Mouse (Mus musculus) lung, adult 2 months (tissue): ENCODE measurements around the gene Trpv5. TPM values are rescaled to one million over a fixed set of nuclear protein-coding genes. Genes with fewer than 3 reads are reported as not detected.

ENCODE experiments used
- DNase-seq: peaks from one replicate; pipeline ENCODE4 v3.0.0; 2022
- H3K4me1 ChIP-seq: fragments of 200-500 bp; 2 replicates; pipeline ENCODE4 v1.6.1; 2011; ENCODE audit warnings: low read length; ENCODE audit not compliant: control insufficient read depth, insufficient read depth
- H3K4me3 ChIP-seq: fragments of 200-500 bp; replicated peaks from 2 replicates; pipeline ENCODE3; 2011; ENCODE audit warnings: low read depth, mild to moderate bottlenecking, control low read depth, low read length; ENCODE audit errors: extremely low read depth
- CTCF ChIP-seq: fragments of 200-500 bp; IDR thresholded peaks from 2 replicates; pipeline ENCODE4 v1.5.1; 2011; ENCODE audit warnings: mild to moderate bottlenecking, low read length, control low read depth; ENCODE audit not compliant: insufficient read depth
- POLR2A ChIP-seq: fragments of 200-500 bp; IDR thresholded peaks from 2 replicates; pipeline ENCODE4 v1.6.1; 2011; ENCODE audit warnings: low read depth, mild to moderate bottlenecking, control low read depth, low read length, borderline replicate concordance; ENCODE audit errors: extremely low read depth
- WGBS: fragments of 180-500 bp; shearing (Covaris S2); methylation state at CpG from one replicate; pipeline ENCODE4 v1.1.7; 2018; 5-methylcytosine and 5-hydroxymethylcytosine counted together
- polyA plus RNA-seq: library from polyadenylated mRNA; depleted of rRNA; stranded (reverse); fragments of >200 nt; gene quantifications from 2 replicates; pipeline ENCODE4 v1.2.3, GENCODE M21; 2012; rRNA removed

The Trpv5 gene
- polyA plus RNA-seq: not detected in 2 replicates

DNA sequence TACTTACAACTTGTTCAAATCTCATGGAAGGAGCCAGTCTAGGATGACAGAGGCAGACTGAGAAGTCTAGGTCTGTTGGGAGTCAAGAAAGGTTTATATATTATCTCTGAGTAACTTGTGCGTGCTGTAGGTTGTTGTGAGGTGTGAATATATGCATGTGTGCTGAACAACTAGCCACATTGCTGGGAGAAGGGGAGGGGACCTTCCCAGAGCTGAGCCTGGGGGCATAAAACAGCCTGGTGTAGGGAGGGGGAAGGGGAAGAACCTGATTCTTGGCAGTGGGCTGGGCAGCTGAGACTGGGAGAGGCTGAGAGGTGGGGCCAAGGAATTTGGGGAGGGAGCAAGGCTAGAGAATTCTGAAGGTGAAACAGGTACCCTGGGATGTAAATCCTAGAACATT is at the start of gene Trpv5:
Gene Trpv5 (minus strand): TSS at position 101 of the 400 bp plus-strand sequence.
- Histone ChIP-seq H3K4me1 (no peaks in the 10 kb centered on the region), H3K4me3 (no peak within 1 kb of the TSS)
- DNase-seq: no peak
- 50% methylated on average over 1 of the region's 1 CpGs for WGBS
- TF ChIP-seq POLR2A (no peak), CTCF (no peak)

DNA sequence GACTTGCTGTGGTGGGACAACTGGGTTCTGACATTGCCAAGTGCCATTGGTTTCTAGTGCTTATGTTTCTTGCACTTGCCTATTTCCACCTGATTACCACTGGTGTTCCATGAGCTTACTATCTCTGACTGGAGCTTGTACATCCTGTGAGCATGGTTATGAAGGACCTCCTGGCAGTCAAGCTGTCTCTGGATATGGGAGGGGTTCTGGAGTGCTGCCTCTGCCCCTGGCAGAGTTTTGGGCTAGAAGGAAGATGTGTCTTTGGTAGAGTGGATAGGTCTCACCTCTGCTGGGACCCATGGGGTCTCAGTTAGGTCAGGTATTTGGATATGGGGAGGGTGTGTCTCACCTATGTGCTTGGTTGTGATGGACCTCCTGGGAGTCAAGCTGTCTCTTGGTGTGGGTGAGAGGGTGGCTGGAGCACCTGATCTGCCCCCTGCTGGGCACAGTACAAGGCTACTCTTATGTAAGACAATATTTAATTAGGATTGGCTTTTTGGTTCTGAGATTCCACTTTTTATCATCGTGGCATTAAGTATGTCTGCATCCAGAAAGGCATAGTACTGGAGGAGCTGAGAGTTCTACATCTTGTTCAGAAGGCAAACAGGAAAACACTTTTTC is 47.5 kb upstream of the Trpv5 start:
- Histone ChIP-seq H3K4me3 (no peak overlapping the region), H3K4me1 (no peaks in the 10 kb centered on the region)
- 61% methylated on average over 1 of the region's 1 CpGs for WGBS
- TF ChIP-seq POLR2A (no peak), CTCF (no peak)
- no peak for DNase-seq

DNA sequence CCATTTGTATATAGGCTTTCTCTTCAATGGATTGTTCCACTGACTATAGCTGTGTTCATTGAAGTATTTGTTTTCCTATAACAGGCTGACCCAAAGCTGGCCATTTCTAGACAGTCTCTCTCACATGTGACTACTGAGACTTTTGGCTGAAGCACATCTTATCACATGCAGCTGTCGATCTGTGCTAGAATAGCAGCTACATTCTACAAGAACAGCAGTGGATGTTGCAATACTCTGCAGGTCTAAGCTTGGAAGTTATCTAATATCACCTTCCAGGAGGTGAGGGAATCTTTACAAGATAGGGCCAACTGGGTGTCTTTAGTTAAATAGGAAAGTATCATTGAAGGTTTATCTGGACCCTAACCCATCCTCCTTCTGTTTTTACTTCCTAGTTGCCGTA is 40.9 kb upstream of the Trpv5 start:
- no peaks in the 10 kb centered on the region for H3K4me1 ChIP-seq
- 79% methylated on average over 2 of the region's 2 CpGs for WGBS
- DNase-seq: no peak
- H3K4me3 ChIP-seq: no peak overlapping the region
- no peak for TF ChIP-seq CTCF
- no peak for TF ChIP-seq POLR2A

DNA sequence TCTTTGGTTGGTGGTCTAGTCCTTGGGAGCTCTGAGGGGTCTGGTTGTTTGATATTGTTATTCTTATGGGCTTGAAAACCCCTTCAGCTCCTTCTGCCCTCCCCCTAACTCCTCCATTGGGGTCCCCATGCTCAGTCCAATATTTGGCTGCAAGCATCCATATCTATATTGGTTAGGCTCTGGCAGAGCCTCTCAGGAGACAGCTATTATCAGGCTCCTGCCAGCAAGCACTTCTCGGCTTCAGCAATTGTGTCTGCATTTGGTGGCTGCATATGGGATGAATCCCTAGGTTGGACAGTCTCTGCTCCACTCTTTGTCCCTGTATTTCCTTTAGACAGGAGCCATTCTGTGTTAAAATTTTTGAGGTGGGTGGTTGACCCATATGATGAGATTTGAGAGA is 29.7 kb upstream of the Trpv5 start:
- TF ChIP-seq POLR2A (no peak), CTCF (no peak)
- no peak overlapping the region for H3K4me3 ChIP-seq
- H3K4me1 ChIP-seq: no peaks in the 10 kb centered on the region
- WGBS: 70% methylated on average over 1 of the region's 1 CpGs
- DNase-seq: no peak

DNA sequence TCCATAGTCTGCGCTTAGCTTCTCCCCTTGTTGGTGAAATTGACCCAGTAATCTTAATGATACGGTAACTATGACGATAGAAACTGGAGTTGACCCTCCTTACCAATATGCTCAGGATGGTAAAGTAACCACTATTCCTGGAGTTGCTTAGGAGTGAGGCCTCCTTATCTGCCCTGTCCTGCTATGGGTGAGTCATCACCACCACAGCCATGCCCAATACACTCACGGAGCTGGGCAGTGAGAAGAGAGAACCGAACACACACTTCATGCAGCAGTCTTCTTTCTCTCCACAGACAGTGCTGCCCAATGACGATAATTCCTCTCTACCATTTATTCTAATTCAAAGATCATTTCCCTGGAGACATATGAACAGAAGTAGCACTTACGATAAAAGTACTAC is 25.7 kb upstream of the Trpv5 start:
- no peak for TF ChIP-seq CTCF
- Histone ChIP-seq H3K4me1 (no peaks in the 10 kb centered on the region), H3K4me3 (no peak overlapping the region)
- no peak for DNase-seq
- 84% methylated on average over 7 of the region's 7 CpGs for WGBS

DNA sequence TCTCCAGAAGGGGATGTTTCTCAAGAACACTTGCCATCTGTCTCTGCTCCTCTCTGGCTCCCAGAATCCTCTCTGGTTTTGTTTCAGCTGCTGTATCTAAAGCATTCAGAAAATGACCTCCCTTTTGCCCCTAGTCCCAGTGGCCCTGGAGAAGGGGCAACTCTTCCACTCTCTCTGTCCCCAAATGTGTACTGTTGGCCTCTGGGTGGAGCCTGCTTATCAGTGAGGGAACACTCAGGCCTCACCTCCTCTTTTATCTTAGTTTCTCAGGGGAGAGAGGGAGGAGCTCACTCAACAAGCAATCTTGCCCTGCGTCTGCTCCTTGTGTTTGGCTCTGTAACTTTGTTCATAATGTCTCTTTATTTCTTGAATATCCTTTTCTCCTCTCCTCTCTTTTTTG is 23.6 kb upstream of the Trpv5 start, which contains the start of gene Kel:
Gene Kel (minus strand): TSS at position 217 of the 400 bp plus-strand sequence.
- Histone ChIP-seq H3K4me1 (no peaks in the 10 kb centered on the region), H3K4me3 (no peak within 1 kb of the TSS)
- 26% methylated on average over 1 of the region's 1 CpGs for WGBS
- TF ChIP-seq CTCF: no peak
- no peak for TF ChIP-seq POLR2A
- no peak for DNase-seq

DNA sequence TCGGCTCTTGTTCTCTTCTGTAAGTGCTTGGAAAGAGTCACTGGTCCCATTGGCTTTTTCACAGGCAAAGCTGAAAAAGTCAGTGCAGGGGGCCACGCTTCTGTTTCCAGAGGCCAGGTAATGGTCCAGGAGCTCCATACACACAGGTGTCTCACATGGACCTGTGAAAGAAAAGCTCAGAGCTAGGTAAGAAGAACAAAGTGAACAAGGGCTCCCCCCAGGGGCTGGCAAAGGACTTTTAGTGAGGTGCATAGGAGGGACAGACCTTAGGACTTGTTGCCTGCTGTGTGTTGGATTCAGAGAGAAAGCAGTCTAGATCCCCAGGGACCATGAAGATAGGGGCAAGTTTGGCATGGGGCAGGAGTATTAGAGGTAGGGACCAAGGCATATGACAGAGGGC is 22.4 kb upstream of the Trpv5 start:
- 71% methylated on average over 2 of the region's 2 CpGs for WGBS
- TF ChIP-seq POLR2A (no peak), CTCF (no peak)
- Histone ChIP-seq H3K4me1 (no peaks in the 10 kb centered on the region), H3K4me3 (no peak overlapping the region)
- no peak for DNase-seq

DNA sequence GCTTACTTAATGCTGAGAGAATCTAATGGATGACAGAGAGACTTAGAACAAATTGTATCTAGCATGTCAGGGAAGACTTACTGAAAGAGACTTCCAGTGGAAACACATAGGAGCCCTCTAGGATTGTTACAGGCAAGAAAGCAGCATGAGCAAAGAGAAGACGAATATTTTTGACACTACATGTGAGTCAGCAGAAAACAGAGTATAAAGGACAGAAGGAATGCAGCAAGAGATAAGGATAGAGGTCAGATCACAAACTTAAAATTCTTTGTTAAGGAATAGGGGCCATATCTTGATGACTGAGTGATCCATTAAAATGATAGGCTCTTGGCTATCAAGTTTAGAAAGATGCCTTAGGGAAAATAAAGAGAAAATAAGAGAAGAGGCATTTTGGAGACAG is 20.7 kb upstream of the Trpv5 start:
- no peaks in the 10 kb centered on the region for H3K4me1 ChIP-seq
- no peak overlapping the region for H3K4me3 ChIP-seq
- WGBS: 45% methylated on average over 1 of the region's 1 CpGs
- DNase-seq: no peak
- TF ChIP-seq POLR2A (no peak), CTCF (no peak)

DNA sequence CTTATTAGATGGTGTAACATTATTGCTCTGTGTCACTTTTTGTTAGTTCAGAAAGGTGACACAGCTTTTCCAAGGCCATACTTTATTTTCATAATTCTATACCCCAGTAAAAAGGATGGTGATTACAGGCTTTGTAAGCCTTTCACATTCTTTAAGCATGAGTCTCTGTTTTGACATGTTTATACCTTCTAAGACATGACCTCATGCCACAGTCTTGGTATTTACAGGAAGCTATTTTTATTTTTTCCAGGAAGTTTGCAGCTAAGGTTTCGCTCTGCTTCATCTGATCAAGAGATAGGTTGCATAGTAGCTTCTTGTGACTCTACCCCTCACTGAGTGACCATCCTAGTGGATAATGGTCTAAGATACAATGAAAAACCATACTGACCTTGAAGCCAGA is 13.8 kb upstream of the Trpv5 start:
- DNase-seq: no peak
- Histone ChIP-seq H3K4me3 (no peak overlapping the region), H3K4me1 (no peaks in the 10 kb centered on the region)
- WGBS: 56% methylated on average over 1 of the region's 1 CpGs
- no peak for TF ChIP-seq POLR2A
- no peak for TF ChIP-seq CTCF

DNA sequence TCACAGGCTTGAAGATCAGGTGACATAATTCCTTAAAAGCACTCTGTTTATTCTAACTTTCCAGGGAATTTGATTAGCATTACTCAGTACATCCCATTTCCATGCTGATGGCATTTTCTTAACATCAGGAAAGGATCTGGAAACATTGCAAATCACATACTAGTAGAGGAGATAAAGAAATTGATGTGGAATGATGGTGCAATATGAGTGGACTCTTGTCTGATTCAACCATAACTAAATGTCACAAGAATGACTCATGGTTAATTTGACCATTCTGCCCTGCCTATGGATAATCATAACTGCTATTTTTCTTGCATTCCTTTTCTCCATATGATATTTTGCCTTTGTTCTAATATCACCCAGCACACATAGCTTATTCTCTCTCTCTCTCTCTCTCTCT is 11.6 kb upstream of the Trpv5 start:
- TF ChIP-seq POLR2A (no peak), CTCF (no peak)

More for the DNA sequence above, 11.6 kb upstream of the Trpv5 start:
- no peak for DNase-seq
- Histone ChIP-seq H3K4me1 (no peaks in the 10 kb centered on the region), H3K4me3 (no peak overlapping the region)
